Mouse (Mus musculus): Measurements from ENCODE around the gene Nmu. TPM values are rescaled to one million over a fixed set of nuclear protein-coding genes. Genes with fewer than 3 reads are reported as not detected.

The Nmu gene
- total and polyA plus RNA-seq, 3 experiments, result not detected

GRCm38 (mm10) chr5:76285699-76286098 lies 77.9 kb downstream of the Nmu start:
- DNase-seq (ENCODE audit: low read depth, low spot score), result no peak
- H3K9ac ChIP-seq (ENCODE audit: control insufficient read depth, low read depth, low read length, poor library complexity, severe bottlenecking), result no peak overlapping the region
- H3K9me3 ChIP-seq (replicated peaks; ENCODE audit: insufficient read depth, low read length), result no peaks in the 10 kb centered on the region
- TF ChIP-seq TBP (IDR thresholded peaks at IDR 0.05; ENCODE audit: low read depth, low read length) (no peak), NELFE (IDR thresholded peaks at IDR 0.05; ENCODE audit: low read depth, low read length) (no peak), HCFC1 (IDR thresholded peaks at IDR 0.05; ENCODE audit: low read depth, low read length) (no peak), RCOR1 (IDR thresholded peaks at IDR 0.05; ENCODE audit: low read depth, low read length) (no peak), MYC (IDR thresholded peaks at IDR 0.05; ENCODE audit: low read depth, low read length) (no peak), CHD2 (IDR thresholded peaks at IDR 0.05; ENCODE audit: low read length) (no peak)
- no peak overlapping the region for H3K27ac ChIP-seq (ENCODE audit: control insufficient read depth, low read depth, low read length)
- no peaks in the 10 kb centered on the region for H3K27me3 ChIP-seq (ENCODE audit: control insufficient read depth in 1 of 2, insufficient read depth in 2 of 2, low read length in 2 of 2)
- peaks cover 0 to 40% of the 10 kb centered on the region in 2 experiments; a peak in 2 of 4 replicates for H3K36me3 ChIP-seq (ENCODE audit: control insufficient read depth in 1 of 2, insufficient read depth in 2 of 2, low read length in 2 of 2)
- H3K79me2 ChIP-seq (ENCODE audit: control insufficient read depth, insufficient read depth, low read length, poor library complexity), result peaks cover 6% of the 10 kb centered on the region
- H3K4me3 ChIP-seq (ENCODE audit: control insufficient read depth in 1 of 2, insufficient read depth in 1 of 2, low read depth in 2 of 2, low read length in 2 of 2), result no peak overlapping the region
- H3K4me1 ChIP-seq (ENCODE audit: control insufficient read depth in 1 of 2, insufficient read depth in 2 of 2, low read length in 2 of 2), result peaks cover 25 to 35% of the 10 kb centered on the region in 2 experiments

DNA sequence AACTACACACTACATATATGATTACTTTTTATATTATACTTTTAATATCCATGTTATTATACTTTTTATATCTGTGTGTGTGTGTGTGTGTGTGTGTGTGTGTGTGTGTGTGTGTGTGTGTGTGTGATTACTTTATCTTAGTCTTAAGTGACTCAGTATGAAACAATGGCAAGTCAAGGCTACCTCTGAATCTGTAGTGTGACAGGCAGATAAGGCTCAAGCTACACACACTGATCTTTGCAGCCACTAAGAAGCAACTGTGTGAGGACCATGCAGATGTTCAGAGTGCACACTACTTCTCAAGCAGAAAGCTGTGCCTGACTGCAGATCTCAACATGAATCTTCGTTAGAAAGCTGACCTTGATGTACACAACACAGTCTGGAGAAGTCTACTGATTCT lies 79.7 kb downstream of the Nmu start:
- Histone ChIP-seq H3K27ac (ENCODE audit: control insufficient read depth, low read depth, low read length) (0 out of 2 replicates have a peak overlapping the region, but pooled peaks have one; percentile 2), H3K79me2 (ENCODE audit: control insufficient read depth, insufficient read depth, low read length, poor library complexity) (peaks cover 6% of the 10 kb centered on the region), H3K36me3 (ENCODE audit: control insufficient read depth in 1 of 2, insufficient read depth in 2 of 2, low read length in 2 of 2) (peaks cover 0 to 30% of the 10 kb centered on the region in 2 experiments; a peak in 3 of 4 replicates), H3K27me3 (ENCODE audit: control insufficient read depth in 1 of 2, insufficient read depth in 2 of 2, low read length in 2 of 2) (no peaks in the 10 kb centered on the region), H3K9ac (ENCODE audit: control insufficient read depth, low read depth, low read length, poor library complexity, severe bottlenecking) (no peak overlapping the region), H3K4me1 (ENCODE audit: control insufficient read depth in 1 of 2, insufficient read depth in 2 of 2, low read length in 2 of 2) (peaks cover 20 to 27% of the 10 kb centered on the region in 2 experiments), H3K9me3 (replicated peaks; ENCODE audit: insufficient read depth, low read length) (no peaks in the 10 kb centered on the region), H3K4me3 (ENCODE audit: control insufficient read depth in 1 of 2, insufficient read depth in 1 of 2, low read depth in 2 of 2, low read length in 2 of 2) (no peak overlapping the region)
- TF ChIP-seq CTCF (IDR thresholded peaks at IDR 0.05 in 2 of 3, conservative IDR thresholded peaks at IDR 0.05 in 1 of 3; ENCODE audit: control insufficient read depth in 1 of 3, insufficient read depth in 1 of 3, low read depth in 2 of 3, low read length in 3 of 3, poor library complexity in 1 of 3, severe bottlenecking in 1 of 3), result no peak
- peak; percentile 84 for TF ChIP-seq RCOR1 (IDR thresholded peaks at IDR 0.05; ENCODE audit: low read depth, low read length)
- TF ChIP-seq ZMIZ1 (IDR thresholded peaks at IDR 0.05; ENCODE audit: low read depth, low read length), result no peak
- no peak for TF ChIP-seq USF2 (IDR thresholded peaks at IDR 0.05; ENCODE audit: borderline replicate concordance in 1 of 2, insufficient read depth in 1 of 2, low read depth in 1 of 2, low read length in 2 of 2)
- no peak for TF ChIP-seq CHD1 (IDR thresholded peaks at IDR 0.05; ENCODE audit: low read depth, low read length)
- no peak for TF ChIP-seq NELFE (IDR thresholded peaks at IDR 0.05; ENCODE audit: low read depth, low read length)
- no peak for TF ChIP-seq E2F4 (IDR thresholded peaks at IDR 0.05; ENCODE audit: borderline replicate concordance, low read depth, low read length)
- peak; percentile 26; the same call in 1 of the 2 replicates for TF ChIP-seq BHLHE40 (IDR thresholded peaks at IDR 0.05; ENCODE audit: borderline replicate concordance, low read depth, low read length)
- peak; percentile 91 for TF ChIP-seq TCF12 (IDR thresholded peaks at IDR 0.05; ENCODE audit: low read depth, low read length)
- no peak for TF ChIP-seq JUND (IDR thresholded peaks at IDR 0.05; ENCODE audit: low read depth, low read length)
- TF ChIP-seq NRF1 (IDR thresholded peaks at IDR 0.05; ENCODE audit: insufficient read depth, low read depth, low read length, poor library complexity, severe bottlenecking), result no peak
- no peak for TF ChIP-seq MYC (IDR thresholded peaks at IDR 0.05; ENCODE audit: low read depth, low read length)
- TF ChIP-seq TAL1 (IDR thresholded peaks at IDR 0.05; ENCODE audit: low read length), result peak; percentile 64
- peak; percentile 77 for TF ChIP-seq ETS1 (IDR thresholded peaks at IDR 0.05; ENCODE audit: low read depth, low read length)
- peak; percentile 94 for TF ChIP-seq GATA1 (IDR thresholded peaks at IDR 0.05; ENCODE audit: low read depth, low read length)
- TF ChIP-seq SIN3A (IDR thresholded peaks at IDR 0.05; ENCODE audit: low read length), result peak; percentile 68
- peak; percentile 76 to 84 for TF ChIP-seq EP300 (IDR thresholded peaks at IDR 0.05; ENCODE audit: low read depth in 1 of 2, low read length in 2 of 2)
- no peak; the same call in 1 of the 2 replicates for TF ChIP-seq MXI1 (IDR thresholded peaks at IDR 0.05; ENCODE audit: low read depth, low read length)
- TF ChIP-seq ZC3H11A (IDR thresholded peaks at IDR 0.05; ENCODE audit: low read depth, low read length), result no peak
- peak; percentile 87 for DNase-seq (ENCODE audit: low read depth, low spot score)
